Mouse (Mus musculus): ENCODE results near the gene Platr17. TPM values are rescaled to one million over a fixed set of nuclear protein-coding genes. Genes with fewer than 3 reads are reported as not detected.
"Not testable (repeated sequence)": the region's sequence is repeated elsewhere in the genome, so short reads cannot be mapped to it uniquely, and the experiment has no call there.

The Platr17 gene
- polyA plus RNA-seq (2016; fragmentation: Nextera tagmentation; extraction: Ambion mirVana), result 0.51 and 0.78 TPM in 2 replicates

DNA sequence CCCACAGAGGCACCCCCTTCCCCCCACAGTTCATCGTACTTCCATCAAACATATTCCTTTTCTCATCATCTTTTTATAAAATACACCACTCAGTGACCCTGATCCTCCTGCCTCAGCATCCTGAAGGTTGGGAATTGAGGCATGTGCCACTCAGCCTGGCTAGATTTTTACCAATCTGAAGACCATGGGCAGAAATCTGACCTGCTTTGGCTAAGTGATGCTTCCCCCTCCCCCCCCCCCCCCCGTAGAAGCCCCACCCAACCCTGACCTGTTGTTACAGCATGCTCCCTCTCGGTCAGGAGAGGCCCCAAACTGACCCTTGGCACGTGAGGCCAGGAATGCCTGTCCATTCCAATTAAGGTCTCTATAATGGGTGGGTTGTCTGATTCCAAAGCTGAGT, at the start of gene Platr17:
Platr17 (plus strand) TSS at position 301 of the 400 bp plus-strand sequence.
- peak within 1 kb of the TSS; percentile 70 for H3K27ac ChIP-seq
- H3K4me2 ChIP-seq, result peak within 1 kb of the TSS; percentile 20; the same call in 1 of the 2 replicates
- 29% methylated on average over 4 of the region's 4 CpGs for WGBS (ENCODE audit: insufficient replicate concordance)
- H3K4me1 ChIP-seq, result peaks cover 72% of the 10 kb centered on the region
- H3K36me3 ChIP-seq; H3K9ac ChIP-seq; ATAC-seq; H3K27me3 ChIP-seq (replicated peaks); H3K4me3 ChIP-seq; H3K9me3 ChIP-seq (replicated peaks): not testable (repeated sequence)

DNA sequence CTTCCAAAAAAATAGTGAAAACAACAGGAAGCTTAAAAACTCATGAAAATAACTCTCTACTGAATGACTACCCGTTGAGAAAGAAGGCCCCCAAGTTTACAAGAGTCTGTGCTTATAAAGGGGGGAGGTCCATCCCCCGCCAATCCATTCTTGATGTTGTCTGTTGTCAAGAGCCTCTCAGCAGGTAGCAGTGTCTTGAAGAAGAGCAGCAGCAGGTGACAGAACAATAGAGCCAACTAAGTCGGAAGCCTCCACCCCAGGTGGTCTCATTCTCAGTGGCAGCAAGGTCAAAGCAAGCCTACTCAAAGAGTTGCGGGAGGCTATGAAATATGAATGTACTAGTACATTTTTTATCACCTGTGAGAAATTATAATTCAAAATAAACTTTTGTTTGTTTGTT, 47.1 kb upstream of the Platr17 start:
- Histone ChIP-seq H3K36me3 (no peaks in the 10 kb centered on the region), H3K4me2 (no peak overlapping the region), H3K9ac (no peak overlapping the region), H3K27ac (no peak overlapping the region), H3K9me3 (replicated peaks) (peaks cover 6% of the 10 kb centered on the region; the same call in 1 of the 2 replicates), H3K4me3 (no peak overlapping the region), H3K4me1 (no peaks in the 10 kb centered on the region), H3K27me3 (replicated peaks) (no peaks in the 10 kb centered on the region)
- WGBS (ENCODE audit: insufficient replicate concordance), result 73% methylated on average over 4 of the region's 4 CpGs
- no peak for ATAC-seq

DNA sequence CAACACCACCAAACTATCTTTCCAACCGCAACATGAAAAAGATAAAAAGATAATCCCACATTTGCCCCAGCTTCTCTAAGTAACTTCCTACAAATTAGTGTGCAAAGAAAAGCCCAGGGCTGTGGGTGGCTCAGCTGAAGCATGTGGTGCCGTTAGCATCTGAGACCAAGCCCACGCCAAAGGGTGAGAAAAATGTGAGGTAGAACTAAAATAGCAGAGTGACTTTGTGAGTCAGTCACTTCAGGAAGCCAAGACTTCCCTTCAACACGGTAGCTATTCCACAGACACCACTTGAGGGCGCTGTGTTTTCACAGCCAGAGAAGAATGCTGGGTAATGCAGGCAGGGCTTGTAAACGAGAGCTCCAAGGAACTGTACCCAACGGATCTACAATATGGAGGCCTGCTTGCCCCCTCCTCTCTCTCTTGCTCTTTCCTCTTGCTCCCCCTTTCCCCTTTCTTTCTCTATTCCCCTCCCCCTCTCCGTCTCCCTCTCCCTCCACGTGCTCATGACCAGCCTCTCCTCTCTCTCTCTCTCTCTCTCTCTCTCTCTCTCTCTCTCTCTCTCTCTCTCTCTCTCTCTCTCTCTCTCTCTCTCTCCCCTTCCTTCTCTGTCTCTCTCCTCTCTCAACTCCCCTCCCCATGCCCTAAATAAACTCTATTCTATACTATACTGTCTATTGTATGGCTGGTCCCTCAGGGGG, 39.5 kb upstream of the Platr17 start:
- peak; percentile 40; the same call in 1 of the 2 replicates for ATAC-seq
- H3K9ac ChIP-seq, result no peak overlapping the region
- H3K4me3 ChIP-seq, result 0 out of 2 replicates have a peak overlapping the region, but pooled peaks have one; percentile 2
- no peaks in the 10 kb centered on the region for H3K36me3 ChIP-seq
- H3K27me3 ChIP-seq (replicated peaks), result no peaks in the 10 kb centered on the region
- H3K9me3 ChIP-seq (replicated peaks), result no peaks in the 10 kb centered on the region
- peak overlapping the region; percentile 47 for H3K4me2 ChIP-seq
- 13% methylated on average over 9 of the region's 9 CpGs for WGBS (ENCODE audit: insufficient replicate concordance)
- no peak overlapping the region for H3K27ac ChIP-seq
- H3K4me1 ChIP-seq, result peaks cover 9% of the 10 kb centered on the region

- not testable (repeated sequence) for H3K9me3 ChIP-seq (replicated peaks); H3K4me1 ChIP-seq; H3K27ac ChIP-seq; ATAC-seq; H3K9ac ChIP-seq; H3K4me3 ChIP-seq; H3K4me2 ChIP-seq; H3K27me3 ChIP-seq (replicated peaks)
- H3K36me3 ChIP-seq, result peaks cover 39% of the 10 kb centered on the region
- WGBS (ENCODE audit: insufficient replicate concordance), result 83% methylated on average over 6 of the region's 12 CpGs
These were observed 31.4 kb upstream of the Platr17 start, which contains the start of gene Gm7029 for GRCm38 (mm10) chr17:33873537-33873936. Gene Gm7029 (plus strand): TSS chr17:33873837.

DNA sequence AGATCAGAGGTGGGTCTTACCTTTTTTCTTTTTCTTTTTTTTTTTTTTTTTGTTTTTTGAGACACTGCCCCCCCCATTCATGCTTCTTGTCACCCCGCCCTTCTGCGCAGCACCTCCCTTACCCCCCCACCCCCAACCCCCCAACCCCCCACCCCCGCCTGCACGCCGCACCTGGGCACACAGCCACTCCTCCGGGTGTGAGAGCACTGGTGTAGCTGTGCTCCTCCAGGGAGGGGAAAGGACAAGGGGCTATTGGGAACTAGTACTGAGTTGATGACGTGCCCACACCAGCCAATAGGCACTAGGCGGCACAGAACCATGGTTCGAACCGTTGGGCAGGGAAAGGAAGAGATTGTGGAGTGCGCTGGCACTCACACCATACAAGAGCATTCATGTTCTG, 30.5 kb upstream of the Platr17 start:
- H3K4me3 ChIP-seq, result no peak overlapping the region
- WGBS (ENCODE audit: insufficient replicate concordance), result 84% methylated on average over 11 of the region's 11 CpGs
- no peaks in the 10 kb centered on the region for H3K4me1 ChIP-seq
- peaks cover 48% of the 10 kb centered on the region for H3K36me3 ChIP-seq
- no peak for ATAC-seq
- H3K27ac ChIP-seq, result no peak overlapping the region
- no peaks in the 10 kb centered on the region for H3K9me3 ChIP-seq (replicated peaks)
- H3K4me2 ChIP-seq, result no peak overlapping the region
- H3K9ac ChIP-seq, result no peak overlapping the region
- no peaks in the 10 kb centered on the region for H3K27me3 ChIP-seq (replicated peaks)

- H3K9ac ChIP-seq; H3K4me3 ChIP-seq; H3K4me2 ChIP-seq; H3K27me3 ChIP-seq (replicated peaks); H3K9me3 ChIP-seq (replicated peaks); H3K4me1 ChIP-seq; H3K27ac ChIP-seq: not testable (repeated sequence)
- 72% methylated on average over 5 of the region's 5 CpGs for WGBS (ENCODE audit: insufficient replicate concordance)
- ATAC-seq, result 0 out of 2 replicates have a peak, but pooled peaks have one; percentile 24
- peaks cover 61% of the 10 kb centered on the region for H3K36me3 ChIP-seq
These were observed 29.1 kb upstream of the Platr17 start for GRCm38 (mm10) chr17:33875797-33876196.

- peaks cover 82% of the 10 kb centered on the region for H3K36me3 ChIP-seq
- H3K27me3 ChIP-seq (replicated peaks); ATAC-seq; H3K4me3 ChIP-seq; H3K9ac ChIP-seq; H3K4me2 ChIP-seq; H3K9me3 ChIP-seq (replicated peaks); H3K27ac ChIP-seq: not testable (repeated sequence)
- H3K4me1 ChIP-seq, result peaks cover 20% of the 10 kb centered on the region
- WGBS (ENCODE audit: insufficient replicate concordance), result 95% methylated on average over 10 of the region's 11 CpGs
These were observed 20.6 kb upstream of the Platr17 start for GRCm38 (mm10) chr17:33884320-33884719.

DNA sequence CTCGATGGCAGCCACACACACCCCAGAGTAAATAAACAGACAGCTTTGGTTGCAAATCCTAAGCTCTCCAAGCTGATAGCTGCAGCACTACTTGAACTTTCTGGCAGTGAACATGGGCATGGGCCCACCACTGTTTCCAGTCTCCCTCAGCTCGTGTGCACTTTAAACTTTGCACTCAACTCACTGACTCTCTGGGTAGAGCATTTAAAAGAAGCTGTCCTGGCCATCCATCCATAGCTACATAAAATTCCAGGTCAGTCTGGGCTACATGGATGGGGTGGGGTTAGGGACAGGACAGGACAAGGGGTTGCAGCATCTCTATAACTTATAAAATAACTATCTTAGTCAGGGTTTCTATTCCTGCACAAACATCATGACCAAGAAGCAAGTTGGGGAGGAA, 17.1 kb upstream of the Platr17 start:
- Histone ChIP-seq H3K4me1 (peaks cover 24% of the 10 kb centered on the region), H3K4me3 (peak overlapping the region; percentile 85), H3K36me3 (peaks cover 49% of the 10 kb centered on the region), H3K4me2 (peak overlapping the region; percentile 77), H3K27ac (peak overlapping the region; percentile 49; the same call in 1 of the 2 replicates), H3K9ac (peak overlapping the region; percentile 93; the same call in 1 of the 2 replicates)
- 41% methylated on average over 2 of the region's 2 CpGs for WGBS (ENCODE audit: insufficient replicate concordance)
- ATAC-seq; H3K27me3 ChIP-seq (replicated peaks); H3K9me3 ChIP-seq (replicated peaks): not testable (repeated sequence)

DNA sequence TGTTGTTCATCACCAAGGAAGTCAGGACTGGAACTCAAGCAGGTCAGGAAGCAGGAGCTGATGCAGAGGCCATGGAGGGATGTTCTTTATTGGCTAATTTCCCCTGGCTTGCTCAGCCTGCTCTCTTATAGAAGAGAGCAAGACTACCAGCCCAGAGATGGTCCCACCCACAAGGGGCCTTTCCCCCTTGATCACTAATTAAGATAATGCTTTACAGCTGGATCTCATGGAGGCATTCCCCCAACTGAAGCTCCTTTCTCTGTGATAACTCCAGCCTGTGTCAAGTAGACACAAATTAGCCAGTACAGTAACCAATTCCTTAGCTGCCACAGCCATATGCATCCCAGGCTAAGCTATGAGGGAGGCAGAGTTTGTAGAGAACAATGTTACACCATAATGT, 16.7 kb upstream of the Platr17 start:
- peaks cover 45% of the 10 kb centered on the region for H3K36me3 ChIP-seq
- peak overlapping the region; percentile 93; the same call in 1 of the 2 replicates for H3K9ac ChIP-seq
- peaks cover 24% of the 10 kb centered on the region for H3K4me1 ChIP-seq
- peak overlapping the region; percentile 77 for H3K4me2 ChIP-seq
- peak overlapping the region; percentile 85 for H3K4me3 ChIP-seq
- not testable (repeated sequence) for H3K9me3 ChIP-seq (replicated peaks); H3K27me3 ChIP-seq (replicated peaks); ATAC-seq
- H3K27ac ChIP-seq, result 0 out of 2 replicates have a peak overlapping the region, but pooled peaks have one; percentile 49

DNA sequence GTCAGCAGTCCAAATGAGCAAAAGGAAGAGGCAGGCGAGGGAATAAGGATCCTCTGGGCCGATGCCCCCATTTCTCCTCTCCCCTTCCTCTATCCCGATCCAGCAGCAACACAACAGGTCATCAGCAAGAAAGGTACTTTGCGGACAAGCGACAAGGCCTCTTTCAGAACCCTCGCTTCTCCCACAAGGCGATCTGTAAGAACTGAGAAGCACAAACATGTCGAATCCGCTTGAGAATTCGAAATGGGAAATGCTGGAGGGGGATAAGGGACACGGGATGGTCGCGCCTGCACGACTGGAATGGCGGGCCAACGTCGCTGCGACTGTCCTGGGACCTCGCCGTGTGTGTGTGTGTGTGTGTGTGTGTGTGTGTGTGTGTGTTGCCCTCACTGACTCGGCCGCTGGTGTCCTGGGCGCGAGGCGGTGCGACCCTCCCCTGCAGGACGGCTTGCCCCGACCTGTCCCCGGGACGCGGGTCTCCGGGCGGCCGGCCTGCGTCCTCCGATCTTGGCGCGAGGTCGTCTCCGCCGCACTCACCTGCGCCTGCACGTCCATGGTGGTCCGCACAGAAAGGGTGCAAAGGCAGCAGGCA, 14.9 kb upstream of the Platr17 start:
- Histone ChIP-seq H3K4me1 (peaks cover 24% of the 10 kb centered on the region), H3K4me3 (peak overlapping the region; percentile 85), H3K9ac (peak overlapping the region; percentile 93), H3K27ac (peak overlapping the region; percentile 88), H3K4me2 (peak overlapping the region; percentile 77), H3K36me3 (peaks cover 27% of the 10 kb centered on the region)
- peak; percentile 1; the same call in 1 of the 2 replicates for ATAC-seq
- not testable (repeated sequence) for H3K9me3 ChIP-seq (replicated peaks); H3K27me3 ChIP-seq (replicated peaks)
- WGBS (ENCODE audit: insufficient replicate concordance), result under 1% methylated on average over 36 of the region's 44 CpGs

DNA sequence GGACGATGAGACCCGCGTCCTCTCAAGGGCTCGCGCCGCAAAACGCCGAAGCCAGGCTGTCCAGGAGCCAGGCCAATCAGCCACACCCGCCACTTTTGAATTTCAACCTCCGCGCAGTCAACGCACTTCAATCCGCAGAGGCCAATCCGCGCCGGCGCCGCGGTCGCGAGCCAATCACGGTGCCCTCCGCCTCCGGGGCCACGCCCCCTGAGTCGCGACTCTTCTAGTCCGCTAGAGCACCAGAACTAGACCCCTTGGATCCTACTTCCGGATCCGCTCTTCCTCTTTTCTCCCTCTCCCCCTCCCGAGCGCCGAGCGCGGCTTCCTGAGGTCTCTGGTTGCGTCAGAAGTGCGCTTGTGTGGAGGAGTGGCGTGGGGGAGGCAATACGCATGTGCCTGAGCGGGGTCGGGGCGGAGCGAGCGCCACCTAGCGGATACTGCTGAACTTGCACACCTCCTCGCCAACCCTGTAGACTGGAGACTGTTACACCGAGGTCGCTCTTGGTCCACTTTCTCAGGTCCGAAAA, 14.3 kb upstream of the Platr17 start, which contains the start of gene Kifc1:
Kifc1 (minus strand) TSS at position 129 of the 527 bp plus-strand sequence.
- Histone ChIP-seq H3K4me3 (peak within 1 kb of the TSS; percentile 85), H3K9me3 (replicated peaks) (no peaks in the 10 kb centered on the region), H3K27ac (peak within 1 kb of the TSS; percentile 88), H3K9ac (peak within 1 kb of the TSS; percentile 93), H3K4me2 (peak within 1 kb of the TSS; percentile 77), H3K4me1 (peaks cover 24% of the 10 kb centered on the region), H3K36me3 (peaks cover 21% of the 10 kb centered on the region), H3K27me3 (replicated peaks) (no peaks in the 10 kb centered on the region)
- 2% methylated on average over 49 of the region's 49 CpGs for WGBS (ENCODE audit: insufficient replicate concordance)
- ATAC-seq, result peak; percentile 96

DNA sequence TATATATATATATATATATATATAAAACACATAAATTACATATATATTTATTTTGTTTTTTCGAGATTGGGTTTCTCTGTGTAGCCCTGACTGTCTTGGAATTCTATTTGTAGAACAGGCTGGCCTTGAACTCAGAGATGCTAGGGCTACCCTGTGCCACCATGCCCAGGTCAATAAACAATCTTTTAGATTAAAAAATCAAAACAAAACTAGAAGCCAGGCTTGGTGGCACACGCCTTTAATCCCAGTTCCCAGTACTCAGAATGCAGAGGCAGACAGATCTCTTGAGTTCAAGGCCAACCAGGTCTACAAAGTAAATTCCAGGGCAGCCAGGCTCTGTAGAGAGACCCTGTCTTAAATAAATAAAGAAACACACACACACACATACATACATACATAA, 13.6 kb upstream of the Platr17 start:
- Histone ChIP-seq H3K4me3 (no peak overlapping the region), H3K27me3 (replicated peaks) (no peaks in the 10 kb centered on the region), H3K4me2 (0 out of 2 replicates have a peak overlapping the region, but pooled peaks have one; percentile 20), H3K9ac (no peak overlapping the region), H3K36me3 (peaks cover 14% of the 10 kb centered on the region), H3K4me1 (peaks cover 24% of the 10 kb centered on the region), H3K9me3 (replicated peaks) (no peaks in the 10 kb centered on the region), H3K27ac (no peak overlapping the region)
- WGBS (ENCODE audit: insufficient replicate concordance), result 45% methylated on average over 2 of the region's 2 CpGs
- ATAC-seq, result no peak
